Mouse (Mus musculus): ENCODE results near the gene Rab3a.

The Rab3a gene

GRCm38 (mm10) chr8:70754043-70754870, at the start of gene Rab3a:
TSS of gene Rab3a (plus strand) at chr8:70754679.
- peak; percentile 99 for DNase-seq

DNA sequence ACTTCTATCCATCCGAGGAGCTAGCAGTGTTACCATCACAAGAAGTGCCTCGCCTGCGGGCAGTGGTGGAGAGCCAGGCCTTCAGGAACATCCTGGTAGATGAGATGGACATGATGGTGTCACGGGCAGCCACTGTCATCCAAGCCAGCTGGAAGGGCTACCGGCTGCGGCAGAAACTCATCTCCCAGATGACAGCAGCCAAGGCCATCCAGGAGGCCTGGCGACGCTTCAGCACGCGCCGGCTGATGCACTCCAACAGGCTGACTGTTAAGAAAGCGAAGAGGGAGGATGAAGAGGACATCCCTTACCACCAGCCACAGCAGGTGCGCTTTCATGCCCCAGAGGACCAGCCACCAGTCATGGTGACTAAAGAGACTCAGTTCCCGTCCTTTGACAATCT, 46.2 kb upstream of the Rab3a start:
- peak; percentile 24 for DNase-seq

DNA sequence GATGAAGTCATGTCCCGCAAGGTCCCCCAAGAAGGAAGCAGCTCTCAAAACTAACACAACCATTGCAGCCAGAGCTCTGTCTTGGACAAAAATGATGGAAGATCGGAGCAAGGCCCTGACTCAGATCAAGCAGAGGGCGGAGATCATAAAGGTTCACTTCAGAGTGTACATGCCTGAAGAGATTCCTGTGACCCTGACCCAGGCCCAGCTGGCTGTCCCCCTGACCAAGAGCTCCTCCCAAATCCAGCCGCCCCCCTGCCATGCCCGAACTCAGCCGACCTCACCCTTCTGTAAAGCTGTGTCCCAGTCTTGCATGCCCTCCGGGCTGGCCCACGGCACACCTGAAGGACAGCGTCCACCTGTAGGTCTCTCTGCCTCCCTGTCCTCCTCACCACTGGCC, 44.7 kb upstream of the Rab3a start:
- DNase-seq, result peak; percentile 41

- DNase-seq, result peak; percentile 55
These were observed 44.2 kb upstream of the Rab3a start for GRCm38 (mm10) chr8:70710296-70710695.

- DNase-seq, result no peak
These were observed 43.4 kb upstream of the Rab3a start for GRCm38 (mm10) chr8:70711041-70711440.

DNA sequence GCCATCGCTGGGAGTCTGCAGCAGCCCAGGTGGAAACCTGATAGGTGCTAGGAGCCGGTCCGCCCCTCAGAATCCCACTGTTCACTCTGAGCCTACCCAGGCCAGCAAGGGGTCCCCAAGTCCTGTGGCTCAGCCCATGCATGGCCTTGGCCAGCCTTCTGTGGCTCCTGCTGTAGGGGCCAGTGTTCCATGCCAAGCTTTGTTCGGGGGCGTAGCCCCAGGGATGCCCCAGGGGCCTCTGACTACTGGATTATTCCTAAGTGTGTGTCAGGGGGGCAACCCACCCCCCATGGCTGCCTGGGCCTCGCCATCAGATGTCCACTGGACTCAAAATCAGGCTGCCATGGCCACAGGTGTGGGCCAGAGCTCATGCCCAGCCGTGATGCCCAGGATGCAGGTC, 40.5 kb upstream of the Rab3a start:
- peak; percentile 24 for DNase-seq

DNA sequence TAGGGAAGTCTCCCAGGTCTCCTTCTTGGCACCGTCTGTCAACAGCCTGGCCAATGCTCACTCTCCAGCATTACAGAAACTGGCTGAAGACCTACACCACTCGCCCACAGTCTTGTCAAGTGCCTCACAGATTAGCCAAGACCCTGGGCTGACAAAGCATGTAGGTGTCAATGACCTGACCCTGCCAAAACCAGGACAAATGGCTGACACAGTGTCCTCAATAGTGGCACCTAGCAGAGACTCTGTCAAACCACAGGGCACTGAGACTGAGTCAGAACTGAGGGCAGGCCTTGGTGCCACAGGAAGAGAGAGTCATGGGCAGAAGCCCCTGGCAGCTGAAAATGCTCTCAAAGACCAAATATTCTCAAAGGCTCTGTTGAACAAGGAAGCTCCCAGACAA, 39.4 kb upstream of the Rab3a start:
- no peak for DNase-seq

- no peak for DNase-seq
These were observed 37.7 kb upstream of the Rab3a start for GRCm38 (mm10) chr8:70716521-70717400.

DNA sequence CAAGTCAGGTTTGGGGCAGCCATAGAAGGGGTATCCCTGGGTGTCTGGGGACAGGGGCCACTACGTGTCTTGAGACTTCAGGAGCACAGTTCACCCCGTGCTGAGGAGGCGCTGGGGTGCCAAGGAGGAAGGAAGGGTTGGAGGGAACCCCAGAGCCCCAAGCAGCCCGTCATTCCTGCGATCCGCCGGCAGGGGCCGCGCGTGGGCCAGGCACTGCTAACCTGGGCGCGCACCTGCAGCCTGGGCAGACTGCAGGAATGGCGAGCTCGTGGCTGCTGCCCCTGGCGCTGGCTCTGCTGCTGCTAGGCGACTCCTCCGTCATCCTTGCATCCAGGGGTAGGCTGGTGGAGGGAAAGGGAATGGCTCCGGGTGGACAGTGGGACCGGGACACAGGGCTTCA, 36.2 kb upstream of the Rab3a start, which contains the start of gene Gm3336:
Gene Gm3336, plus strand, starts transcription at position 247 of the 400 bp plus-strand sequence.
- peak; percentile 75 for DNase-seq

DNA sequence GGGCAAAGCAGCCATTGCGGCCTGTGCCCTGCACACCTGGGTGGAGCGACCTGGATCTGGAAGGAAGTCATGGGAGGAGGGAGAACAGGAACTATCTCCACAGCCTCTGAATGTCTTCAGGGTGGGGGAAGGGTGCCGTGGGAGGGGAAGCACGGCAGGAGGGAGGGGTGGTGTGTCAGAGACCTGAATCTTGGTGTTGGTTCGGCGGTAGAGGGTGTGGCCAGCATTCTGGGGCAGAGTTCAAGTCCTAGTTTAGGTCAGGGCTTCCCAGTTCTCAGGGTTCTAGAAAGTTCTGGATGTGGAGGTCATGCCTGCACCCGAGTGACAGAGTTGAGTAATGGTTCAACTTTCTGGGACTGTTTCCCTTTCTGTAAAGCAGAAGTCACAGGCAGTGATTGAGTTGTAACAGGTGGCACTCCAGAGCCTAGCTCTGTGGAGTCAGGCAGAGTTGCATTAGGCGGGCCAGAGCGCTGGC, 34.6 kb upstream of the Rab3a start:
- peak; percentile 37 for DNase-seq

- DNase-seq, result peak; percentile 70
These were observed 33.7 kb upstream of the Rab3a start for GRCm38 (mm10) chr8:70720739-70721138.

- DNase-seq, result peak; percentile 25
These were observed 32.9 kb upstream of the Rab3a start for GRCm38 (mm10) chr8:70721601-70722000.

- DNase-seq, result no peak
These were observed 30.8 kb upstream of the Rab3a start, which contains the start of gene Pde4c for GRCm38 (mm10) chr8:70723486-70724210. TSS of gene Pde4c (plus strand) at chr8:70723720.

DNA sequence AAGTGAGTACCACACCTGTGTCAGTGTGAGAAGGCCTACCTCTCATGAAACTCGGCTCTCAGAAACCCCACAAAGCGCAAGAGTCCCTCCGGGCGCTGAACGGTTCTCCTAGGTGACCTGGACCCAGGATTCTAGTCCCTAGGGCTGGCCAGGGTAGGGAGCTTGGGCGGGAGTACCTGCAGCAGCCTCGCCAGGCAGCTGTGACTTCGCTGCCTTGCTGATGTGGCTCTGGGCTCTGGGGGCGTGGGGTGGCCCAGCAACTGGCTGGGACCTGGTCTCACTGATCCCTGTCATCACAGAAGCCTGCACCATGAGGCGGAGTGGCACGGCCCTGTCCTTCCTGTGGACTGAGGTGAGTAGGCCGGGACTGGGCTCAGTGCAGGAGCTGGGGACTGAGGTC, 30.3 kb upstream of the Rab3a start:
- DNase-seq, result no peak

DNA sequence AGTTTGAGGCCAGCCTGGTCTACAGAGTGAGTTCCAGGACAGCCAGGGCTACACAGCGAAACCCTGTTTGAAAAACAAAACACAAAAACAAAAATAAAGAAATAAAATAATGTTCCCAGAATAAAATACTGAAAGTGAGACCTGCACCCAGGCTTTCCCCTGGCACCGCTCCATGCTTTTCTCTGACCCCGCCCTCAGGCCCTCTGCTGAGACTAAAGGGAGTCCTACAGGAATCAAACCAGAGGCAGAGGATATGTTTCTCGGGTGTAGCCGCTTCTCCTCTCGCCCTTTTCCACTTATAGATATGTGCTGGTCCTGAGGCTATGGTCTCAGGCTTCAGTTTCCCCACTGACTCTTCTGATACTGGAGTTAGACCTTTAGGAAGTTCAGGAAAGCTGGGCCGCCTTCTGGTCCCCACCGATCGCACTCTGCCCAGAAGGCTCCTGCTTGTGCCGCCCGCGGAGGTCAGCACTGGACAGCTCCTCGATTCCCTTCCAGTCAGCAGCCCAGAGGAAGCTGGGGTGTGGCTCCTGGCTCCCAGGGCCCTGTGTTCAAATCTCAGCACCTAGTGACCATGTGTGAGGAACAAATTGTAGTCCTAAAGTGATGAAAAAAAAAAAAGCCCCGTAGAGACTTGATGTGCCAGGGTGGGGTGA, 28.6 kb upstream of the Rab3a start:
- no peak for DNase-seq

GRCm38 (mm10) chr8:70726721-70727120, 27.8 kb upstream of the Rab3a start:
- no peak for DNase-seq

DNA sequence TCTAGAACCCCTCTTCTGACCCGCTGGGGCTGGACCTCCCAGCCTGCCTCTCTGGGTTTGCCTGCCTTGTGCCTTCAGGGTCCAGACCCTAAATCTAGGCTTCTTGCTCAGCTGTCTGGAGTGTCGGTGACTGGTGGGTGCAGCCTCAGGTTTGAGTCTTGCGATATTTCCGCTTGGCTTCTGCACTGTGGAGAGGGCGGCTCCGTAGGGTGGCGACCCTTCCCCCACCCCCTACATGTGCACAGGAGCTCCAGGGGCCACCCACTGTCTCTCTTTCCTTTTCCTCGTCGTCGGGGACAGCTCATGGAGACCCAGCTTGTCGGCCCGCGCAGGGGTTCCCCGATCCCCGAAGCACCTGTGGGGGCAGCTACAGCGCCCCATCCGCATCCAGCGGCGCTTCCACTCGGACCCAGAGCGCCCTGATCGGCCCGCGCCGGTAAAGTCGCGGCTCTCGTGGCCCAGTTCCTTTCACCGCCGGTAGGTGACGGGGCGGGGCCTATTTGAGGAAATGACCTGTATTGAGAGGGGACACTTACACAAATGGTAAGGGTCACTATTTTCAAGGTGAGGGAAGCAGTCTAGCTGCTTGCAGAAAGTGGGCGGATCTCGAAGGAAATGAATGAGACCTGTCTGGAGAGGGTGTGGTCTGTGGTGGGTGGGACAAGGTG, 24.5 kb upstream of the Rab3a start:
- no peak for DNase-seq

GRCm38 (mm10) chr8:70730956-70731355, 23.5 kb upstream of the Rab3a start:
- DNase-seq, result no peak

DNA sequence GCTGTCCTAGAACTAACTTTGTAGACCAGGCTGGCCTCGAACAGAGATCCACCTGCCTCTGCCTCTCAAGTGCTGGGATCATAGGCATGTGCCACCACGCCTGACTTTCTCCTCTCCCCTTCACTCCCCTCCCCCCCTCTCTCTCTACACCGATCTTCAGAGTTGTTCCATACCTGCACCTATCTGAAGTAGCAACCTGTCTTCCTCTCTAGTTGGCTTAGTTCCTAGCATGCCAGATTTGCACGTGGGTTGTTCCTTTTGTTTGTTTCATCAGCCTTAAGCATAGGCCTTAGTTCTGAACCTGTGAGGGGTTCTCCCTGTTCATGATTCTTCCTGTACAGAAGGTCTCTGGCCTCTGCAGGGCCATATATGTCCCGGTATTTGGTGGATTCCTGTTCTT, 16.8 kb upstream of the Rab3a start:
- DNase-seq, result no peak

GRCm38 (mm10) chr8:70738211-70738610, 16.3 kb upstream of the Rab3a start:
- DNase-seq, result no peak

- no peak for DNase-seq
These were observed 12.8 kb upstream of the Rab3a start for GRCm38 (mm10) chr8:70741661-70742060.

GRCm38 (mm10) chr8:70742176-70742575, 12.3 kb upstream of the Rab3a start:
- DNase-seq, result no peak
